Mouse (Mus musculus) cerebellum, adult 2 months (tissue): ENCODE data around the gene Edn2.

Experiments
- CTCF ChIP-seq: fragments of 200-500 bp; IDR thresholded peaks from 2 replicates; pipeline ENCODE4 v1.5.1; 2011; ENCODE audit warnings: low read depth, mild to moderate bottlenecking, control low read depth, low read length, moderate library complexity, borderline replicate concordance; ENCODE audit not compliant: insufficient read depth
- POLR2A ChIP-seq: fragments of 200-500 bp; IDR thresholded peaks from 2 replicates; pipeline ENCODE4 v1.6.1; 2011; ENCODE audit warnings: low read length, control low read depth, borderline replicate concordance; ENCODE audit not compliant: insufficient read depth

- TF ChIP-seq POLR2A (no peak), CTCF (no peak)
Observed at GRCm38 (mm10) chr4:120170387-120170936, 9.5 kb downstream of the Edn2 start.
